Mouse (Mus musculus) NIH3T3 (cell line): Measurements from ENCODE around the gene Angpt4.

Experiments
- DNase-seq: peaks from one replicate; pipeline ENCODE4 v3.0.0-alpha.2; 2012; ENCODE audit warnings: low read depth

Gene Angpt4

GRCm38 (mm10) chr2:151915111-151915510 is 4.1 kb downstream of the Angpt4 start:
- DNase-seq = peak; percentile 36

- peak; percentile 90 for DNase-seq
These were observed 5.2 kb downstream of the Angpt4 start for GRCm38 (mm10) chr2:151916061-151916831.

GRCm38 (mm10) chr2:151919140-151919539 is 8.1 kb downstream of the Angpt4 start:
- peak; percentile 58 for DNase-seq

GRCm38 (mm10) chr2:151921068-151921467 is 10.1 kb downstream of the Angpt4 start:
- DNase-seq = no peak

GRCm38 (mm10) chr2:151921596-151921995 is 10.6 kb downstream of the Angpt4 start:
- DNase-seq = peak; percentile 66

GRCm38 (mm10) chr2:151924276-151924675 is 13.3 kb downstream of the Angpt4 start:
- DNase-seq = no peak

- DNase-seq = no peak
These were observed 14.7 kb downstream of the Angpt4 start for GRCm38 (mm10) chr2:151925715-151926114.

GRCm38 (mm10) chr2:151927103-151927502 is 16.1 kb downstream of the Angpt4 start:
- no peak for DNase-seq

GRCm38 (mm10) chr2:151930389-151931074 is 19.5 kb downstream of the Angpt4 start:
- peak; percentile 86 for DNase-seq

- peak; percentile 74 for DNase-seq
These were observed 26.9 kb downstream of the Angpt4 start for GRCm38 (mm10) chr2:151937893-151938292.

- peak; percentile 61 for DNase-seq
These were observed 27.8 kb downstream of the Angpt4 start for GRCm38 (mm10) chr2:151938780-151939200.

GRCm38 (mm10) chr2:151939651-151940420 is 28.8 kb downstream of the Angpt4 start:
- no peak for DNase-seq

- peak; percentile 45 for DNase-seq
These were observed 30.3 kb downstream of the Angpt4 start for GRCm38 (mm10) chr2:151941269-151941668.

GRCm38 (mm10) chr2:151944106-151944505 is 33.1 kb downstream of the Angpt4 start:
- DNase-seq = no peak

- no peak for DNase-seq
These were observed 36.6 kb downstream of the Angpt4 start for GRCm38 (mm10) chr2:151947617-151948016.

- no peak for DNase-seq
These were observed 37.3 kb downstream of the Angpt4 start for GRCm38 (mm10) chr2:151948311-151948710.

- DNase-seq = no peak
These were observed 38.2 kb downstream of the Angpt4 start for GRCm38 (mm10) chr2:151949082-151949774.

- no peak for DNase-seq
These were observed 42.7 kb downstream of the Angpt4 start for GRCm38 (mm10) chr2:151953665-151954064.

- DNase-seq = peak; percentile 73
These were observed 45.6 kb downstream of the Angpt4 start for GRCm38 (mm10) chr2:151956500-151957137.

GRCm38 (mm10) chr2:151959274-151959673 is 48.3 kb downstream of the Angpt4 start:
- peak; percentile 41 for DNase-seq
